Mouse (Mus musculus) liver, embryonic 14.5 days (tissue): ENCODE measurements around the gene Glipr1l1.
"Not testable (repeated sequence)": the region's sequence is repeated elsewhere in the genome, so short reads cannot be mapped to it uniquely, and the experiment has no call there.

Experiments
- CTCF ChIP-seq: IDR thresholded peaks from 2 replicates; pipeline ENCODE4 v1.5.1; 2016; ENCODE audit warnings: antibody characterized with exemption, low read depth, control low read depth
- EP300 ChIP-seq: IDR thresholded peaks from 2 replicates; pipeline ENCODE4 v1.6.1; 2016; ENCODE audit warnings: antibody characterized with exemption, low read depth

GRCm38 (mm10) chr10:112125090-112125489, 65.1 kb downstream of the Glipr1l1 start:
- not testable (repeated sequence) for TF ChIP-seq CTCF, EP300
